Mouse (Mus musculus): ENCODE measurements around the gene Hk1.

Hk1 gene

DNA sequence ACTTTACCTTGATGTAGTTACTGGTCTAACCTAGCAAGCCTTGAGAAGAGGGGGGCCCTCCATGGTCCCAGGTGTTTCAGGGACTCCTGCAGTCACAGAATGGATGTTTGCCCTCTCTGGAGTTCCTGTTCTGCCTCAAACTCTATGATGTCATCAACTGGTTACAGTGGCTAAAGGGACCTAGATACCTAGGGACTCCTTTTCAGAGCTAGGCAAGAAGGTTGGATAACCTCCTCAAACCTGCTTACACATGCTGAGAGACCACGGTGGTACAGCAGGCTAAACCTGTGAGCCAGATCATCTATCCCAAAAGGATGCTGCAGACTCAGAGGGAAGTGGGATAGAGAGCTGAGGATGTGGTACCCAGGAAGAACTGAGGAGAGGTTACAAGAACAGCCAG is at the start of gene Hk1:
Gene Hk1 (minus strand): TSS at position 101 of the 400 bp plus-strand sequence.
- no peak for DNase-seq (ENCODE audit: low spot score)

DNA sequence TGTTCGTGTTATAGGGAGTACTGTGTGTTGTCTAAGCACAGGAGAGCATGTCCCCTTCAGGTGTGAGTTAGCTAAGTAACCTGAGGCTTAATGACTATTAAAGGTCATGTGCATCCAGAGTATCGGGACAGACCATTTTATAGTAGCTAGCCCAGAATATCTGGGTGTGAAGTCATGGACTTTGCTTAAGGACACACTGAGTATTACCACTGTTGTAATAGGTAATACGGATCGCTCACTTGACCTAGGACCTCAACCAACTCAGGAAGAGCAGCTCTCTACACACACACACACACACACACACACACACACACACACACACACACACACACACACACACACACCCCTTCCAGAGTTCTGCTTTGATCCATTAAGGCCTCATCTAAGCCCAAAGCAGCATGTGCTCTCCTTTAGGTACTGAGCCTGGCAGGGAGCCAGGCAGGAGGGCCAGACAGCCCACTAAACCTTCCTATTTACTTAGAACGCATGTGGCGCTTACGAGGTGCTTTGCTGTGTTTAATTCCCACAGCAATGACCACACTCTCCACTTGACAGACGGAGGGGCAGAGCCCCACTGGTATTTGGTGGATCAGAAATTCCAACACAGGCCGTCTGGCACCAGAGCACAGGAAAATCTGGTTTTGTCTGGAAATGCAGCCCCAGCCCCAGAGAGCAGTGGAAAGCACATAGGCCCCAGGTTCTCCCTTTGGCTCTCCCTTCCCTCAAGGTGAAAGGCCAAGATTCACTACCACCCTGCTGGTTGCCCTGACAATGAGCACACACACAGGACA is 45.6 kb upstream of the Hk1 start:
- peak; percentile 27 for DNase-seq (ENCODE audit: low spot score)

DNA sequence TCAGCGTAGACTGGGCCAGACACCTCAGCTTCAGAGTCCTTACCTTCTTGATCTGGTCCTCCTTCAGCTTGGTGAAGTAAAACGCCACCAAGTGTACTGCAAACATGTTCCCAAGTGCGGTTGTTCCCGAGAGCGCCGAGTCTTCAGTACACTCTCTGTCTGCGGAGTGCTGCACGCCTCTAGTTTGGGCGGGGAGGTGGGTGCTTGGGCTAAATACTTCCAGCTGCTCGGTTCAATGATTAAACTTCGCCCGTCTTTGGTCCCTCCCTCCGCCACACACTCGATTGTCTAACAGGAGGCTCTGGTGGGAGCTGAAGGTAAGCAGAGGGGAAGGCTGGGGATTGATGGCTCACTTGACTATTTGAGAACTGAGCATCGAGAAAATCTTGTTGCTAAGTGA is 42.5 kb upstream of the Hk1 start, which contains the start of gene Hkdc1:
Gene Hkdc1 (minus strand): TSS at position 237 of the 400 bp plus-strand sequence.
- no peak for DNase-seq (ENCODE audit: low spot score)

DNA sequence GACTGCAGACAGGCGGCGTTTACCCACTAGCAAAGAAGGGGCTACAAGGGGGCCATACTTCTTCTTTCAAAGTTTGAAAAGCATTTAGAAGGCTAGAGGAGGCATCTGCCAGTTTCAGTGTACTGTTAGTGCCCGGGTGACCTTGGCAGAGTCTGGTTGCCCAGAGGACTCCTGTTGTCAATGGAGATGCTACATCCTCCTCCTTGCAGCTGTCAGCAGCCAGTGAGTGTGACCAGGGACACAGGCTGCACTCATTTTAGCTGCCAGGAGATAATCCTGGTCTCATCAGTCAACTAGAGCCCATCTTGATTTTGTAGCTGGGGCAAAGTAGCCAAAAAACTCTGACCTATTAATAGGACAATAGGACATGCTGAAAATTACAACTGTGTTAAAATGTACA is 41.4 kb upstream of the Hk1 start:
- peak; percentile 47 for DNase-seq (ENCODE audit: low spot score)

DNA sequence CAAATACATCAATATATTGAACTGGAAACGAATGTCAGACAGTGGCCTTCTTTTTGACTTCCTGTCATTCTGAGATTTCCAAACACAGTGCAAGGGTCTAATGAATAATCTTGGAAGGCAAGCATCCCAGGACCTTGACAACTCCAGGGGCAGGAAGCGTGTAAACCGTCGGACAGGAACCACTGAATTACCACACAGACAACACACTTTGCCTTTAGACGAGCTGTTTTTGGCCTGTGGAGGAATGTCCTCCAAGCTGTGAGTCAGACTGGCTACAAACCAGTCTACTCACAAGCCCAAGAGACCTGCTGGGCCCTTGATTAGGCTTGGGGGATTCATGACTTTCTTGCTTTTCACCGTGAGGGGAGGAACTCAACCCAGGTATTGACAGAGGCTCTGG is 40.7 kb upstream of the Hk1 start:
- no peak for DNase-seq (ENCODE audit: low spot score)

DNA sequence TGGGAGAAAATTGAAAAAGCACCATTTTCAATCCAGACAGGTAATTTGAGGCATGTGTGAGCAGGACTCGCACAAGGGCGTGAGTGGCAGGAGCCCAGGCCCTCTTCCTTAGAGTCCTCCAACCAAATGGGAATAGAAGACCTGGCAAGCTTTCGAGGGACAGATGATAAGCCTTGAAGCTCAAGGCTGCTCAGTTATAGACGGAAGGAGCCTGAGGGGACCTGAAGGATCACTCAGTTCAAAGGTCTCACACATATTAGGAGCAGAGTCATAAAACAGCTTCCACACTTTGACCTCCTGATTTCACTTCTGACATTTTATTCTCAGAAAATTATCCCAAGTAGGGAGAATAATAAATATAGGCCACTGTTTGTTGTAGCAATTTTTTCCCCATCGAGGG is 39.7 kb upstream of the Hk1 start:
- no peak for DNase-seq (ENCODE audit: low spot score)

DNA sequence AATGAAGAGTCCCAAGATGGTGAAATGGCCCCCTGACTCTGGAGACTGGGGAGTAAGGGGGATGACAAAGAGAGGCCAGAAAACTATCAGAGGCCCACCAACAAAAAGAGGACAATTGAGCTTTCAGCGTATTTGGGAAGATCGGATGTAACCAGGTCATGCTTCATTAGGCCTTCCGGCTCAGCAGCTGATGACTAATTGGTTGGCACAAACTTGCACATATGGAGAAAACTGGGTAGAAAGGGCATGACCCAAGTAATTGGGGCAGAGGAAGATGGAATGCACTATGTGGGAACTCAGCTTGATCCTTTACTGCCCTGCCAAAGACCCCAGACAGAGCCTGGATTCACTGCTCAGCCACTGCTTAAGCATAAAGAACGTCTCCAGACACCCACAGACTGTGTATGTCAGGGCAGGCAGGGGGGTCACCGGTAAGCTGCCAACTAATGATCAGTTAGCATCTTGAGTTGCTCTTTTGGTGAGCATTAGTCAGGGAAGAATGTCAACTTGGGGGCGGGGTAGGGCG is 39.2 kb upstream of the Hk1 start:
- peak; percentile 39 for DNase-seq (ENCODE audit: low spot score)

DNA sequence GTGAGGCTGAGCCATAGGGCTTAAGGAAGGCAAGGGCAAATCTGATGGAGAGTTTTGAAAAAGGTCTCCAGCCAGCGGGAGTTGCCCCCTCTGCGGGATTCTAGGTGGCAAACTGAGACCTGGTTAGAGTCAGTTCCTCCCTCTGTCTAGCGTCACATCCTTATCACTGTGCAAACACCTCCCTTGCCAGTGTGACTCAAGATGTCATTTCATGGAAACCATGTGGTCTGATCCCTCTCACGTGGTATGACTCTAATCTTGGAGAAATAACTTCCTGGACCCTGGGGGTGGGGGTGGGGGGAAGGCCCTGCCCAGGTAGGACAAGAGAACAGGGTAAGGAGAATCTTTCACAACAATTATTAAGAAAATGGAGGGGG is 33.9 kb upstream of the Hk1 start:
- DNase-seq (ENCODE audit: low spot score), result no peak

DNA sequence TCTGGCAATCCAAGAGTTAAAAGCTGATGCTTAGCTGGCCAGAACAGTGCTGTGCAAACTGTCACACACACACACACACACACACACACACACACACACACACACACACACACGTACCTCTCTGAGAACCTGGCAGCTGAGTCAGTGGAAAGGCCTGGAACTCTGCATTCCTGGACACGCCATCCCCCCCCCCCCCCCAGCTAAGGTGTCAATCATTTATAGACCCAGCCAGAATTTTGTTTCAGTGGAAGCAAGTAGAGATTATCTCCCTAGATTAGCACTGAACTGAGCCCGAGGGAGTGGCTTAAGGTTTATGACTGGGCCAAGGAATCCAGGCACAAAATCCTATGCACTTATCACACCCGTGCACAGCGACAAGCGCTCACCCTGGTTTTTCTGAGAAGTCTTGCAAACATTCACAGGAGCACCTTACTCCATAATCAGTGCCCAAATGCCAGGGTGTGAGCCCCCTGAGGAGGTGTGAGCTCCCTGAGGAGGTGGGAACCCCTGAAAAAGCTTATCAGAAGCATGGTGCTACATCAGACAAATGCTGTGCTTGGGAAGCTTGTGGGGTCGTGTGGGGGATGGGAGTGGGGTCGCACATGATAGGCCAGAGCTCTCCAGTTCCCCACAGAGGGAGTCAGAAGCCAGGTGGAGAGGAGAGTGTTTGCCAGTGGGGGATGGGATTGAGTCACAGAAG is 33.3 kb upstream of the Hk1 start:
- DNase-seq (ENCODE audit: low spot score), result no peak

DNA sequence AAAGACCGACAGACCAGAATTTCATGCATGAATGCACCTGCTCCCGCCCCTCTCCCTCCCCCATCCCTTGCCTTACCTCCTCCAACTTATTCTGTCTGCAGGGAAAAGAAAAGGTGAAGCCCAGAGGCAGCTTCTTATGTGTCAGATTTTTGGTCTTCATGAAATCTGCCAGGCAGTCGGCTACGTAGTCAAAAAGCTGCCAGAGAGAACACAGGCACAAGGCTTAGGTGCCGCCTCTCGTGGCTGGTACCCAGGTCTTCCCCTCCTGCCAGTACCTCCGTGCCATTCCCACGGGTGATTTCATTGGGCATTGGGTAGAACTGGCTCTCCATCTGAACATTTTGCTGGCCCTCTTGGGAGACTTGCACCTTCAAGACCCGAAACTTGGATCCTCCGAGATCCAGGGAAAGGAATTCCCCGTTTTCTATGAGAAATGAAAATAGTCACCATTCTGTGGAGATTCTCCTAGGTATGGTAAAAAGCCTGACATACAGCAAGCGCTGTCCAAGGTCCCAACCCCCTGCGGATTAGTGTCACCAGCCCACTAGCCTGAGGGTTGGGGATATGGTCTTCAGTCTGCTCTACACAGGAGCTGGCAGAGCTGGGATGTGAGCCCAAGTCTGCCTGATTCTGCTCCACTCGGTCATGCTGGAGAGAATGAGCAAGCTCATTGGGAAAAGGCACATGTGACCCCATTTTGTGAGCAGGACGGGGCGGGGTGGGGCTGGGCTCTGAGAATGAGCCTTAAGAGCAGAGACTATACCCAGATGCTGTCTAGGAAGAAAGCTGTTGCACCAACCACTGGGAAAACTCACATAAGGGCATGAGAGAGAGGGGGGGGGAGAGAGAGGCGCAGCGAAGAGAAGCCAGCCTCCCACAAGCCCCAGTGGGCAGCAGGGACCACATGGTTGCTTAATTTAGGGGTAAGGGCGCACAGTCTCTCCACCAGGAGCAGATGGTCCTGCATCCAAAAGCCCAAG is 32.0 kb upstream of the Hk1 start:
- no peak for DNase-seq (ENCODE audit: low spot score)

DNA sequence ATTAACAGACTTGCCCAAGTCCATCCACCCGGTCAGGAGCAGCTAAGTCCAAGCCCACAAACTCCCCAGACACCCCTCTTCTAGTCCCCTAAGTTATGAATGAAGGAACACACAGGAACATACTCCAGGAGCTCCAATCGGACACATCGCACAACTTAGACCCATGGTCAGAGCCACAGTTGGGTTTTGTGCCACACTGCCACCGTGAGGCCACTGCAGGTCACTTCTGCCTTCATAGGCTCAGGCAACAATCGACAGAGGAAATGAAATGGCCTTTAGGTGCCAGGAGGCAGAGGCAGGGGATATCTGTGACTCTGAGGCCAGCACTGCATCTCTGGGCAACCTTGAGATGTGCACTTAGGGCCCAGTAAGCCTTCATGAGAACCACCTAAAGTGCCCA is 31.2 kb upstream of the Hk1 start:
- peak; percentile 75 for DNase-seq (ENCODE audit: low spot score)

DNA sequence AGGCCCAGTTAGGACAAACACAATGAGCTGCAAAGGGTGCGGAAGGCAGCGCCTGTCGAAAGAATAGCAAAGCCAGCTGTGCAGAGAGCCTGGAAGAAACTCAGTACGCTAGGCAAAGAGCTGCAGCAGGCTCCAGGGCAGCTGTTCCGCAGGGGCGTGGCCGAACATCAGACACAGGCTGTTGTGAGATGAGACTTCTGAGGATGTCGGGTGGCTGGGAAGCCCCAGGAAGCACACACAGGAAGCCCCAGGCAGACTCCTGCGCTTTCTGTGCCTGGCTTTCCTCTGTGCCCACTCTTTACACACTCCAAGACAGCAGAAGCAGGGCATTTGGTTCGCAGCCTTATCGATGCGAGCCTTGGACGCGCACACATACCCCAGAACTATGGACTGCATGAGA is 25.2 kb upstream of the Hk1 start:
- DNase-seq (ENCODE audit: low spot score), result no peak

DNA sequence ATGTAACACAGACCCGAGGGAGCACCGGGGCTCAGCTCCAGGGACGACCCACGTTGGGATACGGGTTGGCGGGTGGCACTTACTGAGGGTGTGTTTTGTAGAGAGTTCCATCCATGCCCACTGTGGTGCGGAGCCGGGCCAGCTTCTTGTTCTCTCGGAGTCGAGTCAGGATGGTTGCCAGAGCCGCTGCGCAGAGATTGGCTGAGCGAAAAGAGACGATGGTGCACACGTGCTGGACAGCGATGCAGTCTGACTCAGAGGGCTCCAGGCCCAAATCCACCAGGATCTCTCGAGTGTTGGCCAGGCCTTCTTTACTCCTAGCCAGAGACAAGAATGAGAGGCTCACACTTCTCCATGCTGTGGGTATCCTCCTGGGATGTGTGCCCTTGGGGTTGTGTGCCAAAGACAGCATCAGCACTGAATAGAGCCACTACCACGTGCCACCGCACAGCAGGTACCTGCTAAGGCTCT is 22.0 kb upstream of the Hk1 start:
- peak; percentile 22 for DNase-seq (ENCODE audit: low spot score)

DNA sequence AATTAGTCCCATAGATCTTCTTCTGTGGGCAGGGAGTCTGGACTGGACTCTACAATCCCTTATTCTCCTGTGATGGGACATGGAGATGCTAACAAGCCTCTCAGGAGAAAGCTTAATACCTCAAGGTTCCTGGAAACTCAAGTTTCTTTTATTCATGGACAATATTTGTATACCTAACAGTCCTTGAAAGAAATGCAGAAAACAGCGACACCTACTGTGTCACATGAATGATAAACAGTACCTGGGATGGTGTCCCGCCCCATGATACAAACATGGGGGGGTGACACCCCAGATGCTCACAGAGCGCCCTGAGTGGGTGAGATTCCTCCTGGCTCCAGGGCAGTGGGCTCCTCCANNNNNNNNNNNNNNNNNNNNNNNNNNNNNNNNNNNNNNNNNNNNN is 3.3 kb upstream of the Hk1 start:
- no peak for DNase-seq (ENCODE audit: low spot score)

DNA sequence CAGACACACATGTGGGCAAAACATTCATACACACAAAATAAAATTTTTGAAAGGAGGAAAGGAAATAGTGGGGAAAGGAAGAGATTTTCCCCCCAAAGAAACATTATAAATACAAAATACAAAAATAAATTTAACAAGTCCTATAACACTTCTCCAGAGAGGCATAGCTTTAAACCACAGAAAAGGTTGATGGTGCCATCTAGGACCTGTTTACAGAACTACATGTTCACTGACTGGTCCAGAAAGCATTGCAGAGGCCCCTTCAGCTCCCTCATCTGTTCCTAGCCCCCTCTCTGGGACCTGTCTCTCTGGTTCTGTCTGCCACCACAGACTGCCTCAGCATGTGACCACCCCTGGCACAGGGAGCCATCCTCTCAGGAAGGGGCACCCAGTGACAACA is 1.2 kb upstream of the Hk1 start:
- DNase-seq (ENCODE audit: low spot score), result no peak

DNA sequence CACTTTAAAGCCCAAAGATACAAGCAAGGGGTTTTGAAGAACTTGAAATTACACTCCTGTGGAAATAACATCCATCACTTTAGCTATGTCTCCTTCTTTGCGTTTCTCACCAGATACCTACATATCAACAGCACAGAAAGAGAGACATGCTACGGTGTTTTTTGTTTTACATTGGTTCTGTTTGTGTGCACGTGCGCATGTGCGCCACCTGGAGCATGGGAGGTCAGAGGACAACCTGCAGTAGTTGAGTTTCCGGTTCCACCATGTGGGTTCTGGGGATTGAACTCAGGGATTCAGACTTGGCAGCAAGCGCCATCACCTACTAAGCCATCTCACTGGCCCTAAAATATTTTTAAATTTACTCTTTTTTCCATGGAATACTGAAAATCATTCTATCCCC is 20.9 kb downstream of the Hk1 start:
- DNase-seq (ENCODE audit: low spot score), result no peak

DNA sequence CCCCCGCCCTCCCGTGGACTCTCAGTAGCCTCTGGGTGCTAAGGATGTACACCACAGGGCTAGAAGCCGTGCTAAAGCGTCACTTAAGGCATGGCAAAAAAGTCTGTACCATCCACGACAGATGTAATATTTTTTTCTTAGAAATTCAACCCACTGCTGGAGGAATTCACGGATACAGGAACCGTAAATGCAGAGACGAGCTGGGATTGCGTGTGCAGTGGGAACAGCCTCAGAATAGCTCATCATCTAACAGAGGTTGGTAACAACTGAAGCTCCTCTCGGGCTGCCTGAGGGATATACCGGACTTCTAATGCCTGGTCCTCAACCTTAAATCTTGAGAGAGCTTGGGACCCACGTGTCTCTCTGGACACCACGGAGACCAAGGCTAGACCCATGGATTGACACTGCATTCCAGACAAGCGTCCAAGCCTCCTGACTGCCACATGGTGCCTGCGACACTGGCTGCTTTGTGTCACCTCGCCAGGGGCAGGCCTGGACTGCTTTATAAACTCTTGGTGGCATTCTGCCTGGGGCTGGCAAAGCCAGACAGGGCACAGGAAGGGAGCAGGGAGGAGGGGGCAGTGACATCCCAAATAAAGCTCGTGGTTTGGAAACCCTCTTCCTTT is 23.5 kb downstream of the Hk1 start:
- no peak for DNase-seq (ENCODE audit: low spot score)

DNA sequence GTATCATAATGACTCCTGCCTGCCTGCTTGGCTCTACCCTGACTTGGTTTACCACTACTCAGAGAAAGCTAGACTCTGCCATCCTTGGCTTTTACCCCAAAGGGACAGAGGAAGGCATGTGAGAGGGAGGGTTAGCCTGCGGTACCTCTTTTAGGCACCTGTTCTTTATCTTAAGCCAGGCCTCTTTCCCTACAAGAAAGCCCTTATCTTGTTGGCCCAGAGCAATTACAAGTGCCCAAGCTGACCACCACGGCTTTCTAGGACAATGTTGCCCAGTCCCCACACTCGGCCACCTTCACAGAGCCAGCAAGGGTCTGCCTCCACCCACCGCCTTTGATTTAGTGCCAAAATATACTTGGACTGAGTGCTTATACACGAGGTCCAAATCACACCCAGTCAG is 34.6 kb downstream of the Hk1 start:
- no peak for DNase-seq (ENCODE audit: low spot score)

DNA sequence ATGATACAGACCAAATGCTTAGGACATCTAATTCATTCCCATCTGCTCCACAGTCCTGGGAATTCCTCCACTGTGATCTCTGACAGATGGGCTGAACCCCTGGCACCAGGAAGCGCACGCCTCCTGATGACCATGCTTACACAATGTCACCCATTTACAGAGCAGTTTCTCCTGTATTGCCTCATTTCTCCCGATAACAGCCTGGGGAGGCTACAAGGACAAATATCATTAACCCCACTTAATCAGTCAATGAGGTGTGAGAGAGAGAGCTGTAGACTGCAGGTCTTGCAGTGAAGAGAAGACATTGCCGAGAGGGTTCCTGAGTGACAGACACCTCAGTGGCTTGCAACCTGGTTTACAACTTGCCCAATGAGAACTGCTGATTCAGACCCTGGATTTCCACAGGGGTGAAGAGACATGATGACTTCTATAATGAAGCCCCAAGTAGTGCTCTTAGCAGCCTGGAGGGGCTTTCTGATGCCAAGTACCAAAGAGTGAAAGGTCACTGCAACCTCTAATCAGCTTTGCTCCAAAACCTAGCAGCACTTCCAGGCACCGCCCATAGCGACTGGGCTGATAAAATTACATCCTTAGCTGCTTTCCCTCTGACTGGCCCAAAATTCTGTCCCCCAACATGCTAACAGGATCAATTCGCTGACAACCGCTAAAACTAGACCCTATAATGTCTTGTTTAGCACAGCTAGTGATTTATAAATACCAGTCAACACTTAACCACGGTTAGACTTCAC is 35.5 kb downstream of the Hk1 start:
- DNase-seq (ENCODE audit: low spot score), result no peak

DNA sequence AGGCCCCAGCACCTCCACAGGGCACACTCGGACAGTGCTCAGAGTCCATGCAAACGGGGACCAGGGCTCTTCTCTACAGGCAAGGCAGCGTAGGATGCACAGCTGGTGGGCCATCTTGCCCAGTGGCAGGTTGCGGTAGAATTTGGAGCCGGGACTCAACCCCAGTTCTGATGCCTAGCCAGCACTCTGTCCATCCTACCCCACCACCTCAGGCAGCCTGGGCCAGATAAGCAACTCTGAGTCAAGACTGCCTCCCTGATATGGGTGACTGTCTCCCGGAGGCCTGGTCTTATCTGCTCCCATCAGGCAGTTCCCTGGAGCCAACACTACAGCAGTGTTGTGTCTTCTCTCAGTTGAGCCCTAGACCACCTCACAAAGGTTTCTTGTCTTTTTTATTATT is 37.2 kb downstream of the Hk1 start:
- DNase-seq (ENCODE audit: low spot score), result no peak

DNA sequence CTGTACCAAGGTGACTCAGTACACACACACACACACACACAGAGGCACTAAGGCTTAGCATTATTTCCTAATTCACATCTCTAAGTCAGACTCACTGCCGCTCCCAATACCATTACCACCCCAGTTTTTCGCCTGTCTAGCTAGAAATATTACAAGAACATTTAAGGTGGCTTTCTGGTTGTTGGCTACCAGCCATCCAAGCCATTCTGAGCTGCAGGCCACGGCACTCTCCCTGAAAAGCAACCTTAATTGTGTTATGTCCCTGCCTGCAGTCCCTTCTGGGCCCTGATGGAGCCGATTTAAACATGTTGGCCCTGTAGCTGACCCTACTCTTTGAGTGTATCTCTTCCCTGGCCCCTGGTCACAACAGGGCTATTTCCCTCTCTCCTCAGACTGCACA is 37.8 kb downstream of the Hk1 start:
- peak; percentile 71 for DNase-seq (ENCODE audit: low spot score)
